Mouse (Mus musculus) retina, postnatal 7 days (tissue): ENCODE results near the gene Plekhg1.

Experiments used
- DNase-seq: peaks from one replicate; pipeline ENCODE4 v3.0.0-alpha.2; 2012; ENCODE audit warnings: low read depth, low spot score

Gene Plekhg1

DNA sequence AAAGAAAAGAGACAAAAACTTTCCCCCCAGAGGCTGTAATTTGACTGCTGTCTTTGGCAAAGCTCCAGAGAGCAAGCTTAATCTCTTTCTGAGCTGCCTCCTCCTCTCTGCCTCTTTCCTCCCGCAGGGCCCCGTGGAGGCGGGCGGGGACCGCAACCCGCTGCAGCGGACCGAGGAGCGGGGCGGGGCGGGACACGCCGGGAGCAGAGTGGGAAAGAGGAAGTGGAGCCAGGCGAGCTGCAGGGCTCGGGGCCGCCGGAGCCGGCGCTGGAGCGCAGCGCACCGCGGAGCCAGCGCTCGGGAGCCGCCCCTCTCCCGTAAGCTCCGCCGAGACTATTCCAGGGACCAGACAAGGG is at the start of gene Plekhg1:
TSS of gene Plekhg1 (plus strand) at position 217 of the 356 bp plus-strand sequence.
- peak; percentile 76 for DNase-seq

DNA sequence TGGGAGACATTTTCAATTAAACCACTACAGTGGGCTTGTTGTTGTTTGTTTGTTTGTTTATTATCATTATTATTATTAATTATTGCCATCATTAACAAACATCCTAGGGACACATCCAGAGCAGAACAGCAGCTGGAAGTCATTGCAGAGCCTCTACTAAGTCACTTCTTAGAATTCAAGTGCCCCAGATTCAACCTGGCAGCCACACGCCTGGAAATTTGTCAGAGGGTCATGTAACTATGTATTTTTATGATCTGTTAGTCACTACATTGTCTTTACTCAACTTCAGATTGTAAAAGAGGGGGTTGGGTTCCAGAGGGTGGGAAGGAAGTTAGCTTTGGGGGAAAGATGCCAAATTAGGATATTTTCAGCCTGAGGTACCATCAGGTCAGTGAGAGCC is 47.4 kb upstream of the Plekhg1 start:
- no peak for DNase-seq

DNA sequence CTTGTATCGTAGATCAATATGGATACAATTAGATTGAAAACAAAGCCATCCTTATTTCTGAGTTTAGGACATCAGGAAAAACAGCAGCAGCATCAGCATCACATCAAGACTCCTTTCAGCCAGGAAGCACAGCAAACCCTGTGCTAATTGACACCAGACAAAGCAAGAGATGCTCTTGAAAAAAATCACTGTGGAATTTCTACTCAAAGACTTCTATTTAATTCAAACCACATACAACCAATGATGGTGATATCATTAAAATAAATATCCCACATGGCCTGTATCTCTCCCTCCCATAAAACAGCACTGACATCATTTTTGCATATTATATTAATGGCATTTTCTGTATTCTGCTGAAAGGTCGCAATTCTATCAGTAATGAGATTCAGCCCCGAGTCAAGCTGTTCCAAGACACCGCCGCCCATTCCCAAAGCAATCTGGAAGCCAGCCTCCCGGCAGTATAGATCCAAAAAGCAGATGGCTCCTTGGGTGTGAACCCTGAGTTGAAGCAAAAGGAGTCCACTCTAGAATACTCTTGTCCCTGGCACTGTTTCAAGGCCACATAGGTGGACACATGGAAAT is 46.4 kb upstream of the Plekhg1 start:
- no peak for DNase-seq

DNA sequence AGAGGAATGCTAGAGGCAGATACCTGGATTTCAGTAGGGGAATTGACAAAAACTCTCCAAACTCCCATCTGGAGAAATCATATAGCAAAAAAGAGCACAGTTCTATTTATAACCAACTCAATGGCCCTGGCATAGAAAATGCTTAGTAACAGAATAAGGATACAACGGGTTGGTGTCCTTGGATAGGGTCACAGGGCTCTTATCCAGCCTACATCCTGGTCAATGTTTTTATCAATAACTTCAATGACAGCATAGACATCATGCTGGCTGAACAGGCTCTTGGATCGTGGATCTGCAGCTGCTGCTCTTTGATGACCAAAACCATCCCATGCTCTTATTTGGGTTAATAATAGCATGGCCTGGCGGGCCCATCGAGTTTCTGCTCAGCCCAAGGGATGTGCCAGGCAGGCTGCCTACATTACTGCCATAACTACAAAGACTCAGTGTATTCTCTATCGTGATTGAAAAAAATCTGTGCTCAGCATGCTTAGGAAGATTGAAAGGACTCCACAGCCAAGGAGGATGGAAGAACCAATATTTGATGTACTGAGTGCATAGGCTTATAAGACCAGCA is 44.7 kb upstream of the Plekhg1 start:
- DNase-seq: no peak

DNA sequence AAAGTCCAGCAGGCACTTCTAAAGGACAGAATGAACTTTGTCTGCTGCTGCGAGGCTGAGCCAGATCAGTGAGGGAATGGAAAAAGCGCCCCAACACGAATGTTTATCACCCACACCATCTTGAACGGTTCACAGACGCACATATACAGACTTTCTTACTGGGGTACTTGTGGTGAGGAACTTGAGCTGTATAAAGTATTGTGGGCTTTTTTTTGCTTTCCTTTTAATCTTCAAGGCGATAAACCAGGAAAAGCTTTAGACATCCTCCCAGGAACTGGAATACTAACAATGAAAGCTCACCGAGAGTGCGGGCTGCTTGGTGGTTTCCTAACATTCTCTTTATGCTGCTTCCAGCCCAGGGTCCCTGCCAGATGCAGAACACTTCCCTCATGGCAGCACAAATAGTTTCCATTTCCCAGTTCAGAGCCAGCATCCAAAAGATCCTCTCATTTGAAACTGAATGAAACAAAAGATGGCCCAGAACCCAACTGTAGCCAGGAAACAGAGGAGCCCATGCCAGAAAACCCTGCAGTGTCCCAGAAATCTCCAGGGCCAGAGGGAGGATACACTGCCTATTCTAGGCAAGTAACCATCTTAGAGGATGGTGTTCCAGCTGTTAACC is 43.3 kb upstream of the Plekhg1 start:
- no peak for DNase-seq

DNA sequence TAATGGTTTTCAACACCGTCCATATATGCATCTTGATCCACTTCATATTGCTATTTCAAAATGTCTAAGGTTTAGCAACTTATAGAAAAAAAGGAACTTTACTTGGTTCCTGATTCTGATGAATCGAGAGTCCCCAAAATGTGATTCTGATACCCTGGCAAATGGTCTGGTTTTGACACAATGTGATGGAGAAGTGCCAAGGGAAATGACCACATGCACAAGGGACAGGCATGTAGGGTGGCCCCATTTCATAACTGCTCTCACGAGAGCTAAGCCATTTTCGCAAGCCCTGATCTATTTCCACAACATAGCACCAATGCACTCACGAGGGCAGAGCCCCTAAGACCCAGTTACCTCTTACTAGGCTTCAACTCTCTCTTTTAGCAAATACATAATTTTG is 42.7 kb upstream of the Plekhg1 start:
- no peak for DNase-seq

DNA sequence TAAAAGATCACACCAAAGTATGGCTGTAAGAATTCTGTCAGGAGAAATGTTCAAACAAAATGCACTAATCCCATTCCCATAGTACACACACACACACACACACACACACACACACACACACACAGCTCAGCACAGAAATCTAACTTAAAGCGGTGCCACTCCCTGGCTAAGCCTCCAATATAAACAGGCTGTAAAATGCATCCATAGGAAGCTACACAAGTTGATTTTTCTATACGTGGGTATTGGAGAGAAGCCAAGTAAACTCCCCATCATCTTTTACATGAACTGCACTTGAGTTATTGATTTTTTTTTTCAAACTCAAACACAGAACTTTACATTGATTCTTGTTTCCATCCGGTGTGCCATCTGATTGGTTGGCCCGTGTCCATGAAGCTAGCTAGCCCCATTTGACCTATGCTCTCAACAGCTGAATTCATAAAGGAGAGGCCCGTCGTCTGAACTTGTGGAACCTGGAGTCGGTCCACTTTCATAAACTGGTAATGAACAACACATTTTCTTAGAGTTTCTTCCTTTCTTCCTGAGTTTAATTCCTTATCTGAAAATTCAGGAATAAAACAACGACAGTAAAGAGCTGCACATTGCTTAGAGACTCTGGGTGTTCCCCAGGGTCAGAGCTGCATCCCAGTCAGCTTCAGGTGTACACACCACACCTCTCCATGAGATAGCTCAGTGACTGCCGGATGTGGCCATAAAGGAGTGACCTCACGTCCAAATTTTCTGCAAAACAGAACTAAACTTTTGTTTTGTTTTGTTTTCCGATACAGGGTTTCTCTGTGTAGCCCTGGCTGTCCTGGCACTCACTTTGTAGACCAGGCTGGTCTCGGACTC is 39.7 kb upstream of the Plekhg1 start:
- no peak for DNase-seq

DNA sequence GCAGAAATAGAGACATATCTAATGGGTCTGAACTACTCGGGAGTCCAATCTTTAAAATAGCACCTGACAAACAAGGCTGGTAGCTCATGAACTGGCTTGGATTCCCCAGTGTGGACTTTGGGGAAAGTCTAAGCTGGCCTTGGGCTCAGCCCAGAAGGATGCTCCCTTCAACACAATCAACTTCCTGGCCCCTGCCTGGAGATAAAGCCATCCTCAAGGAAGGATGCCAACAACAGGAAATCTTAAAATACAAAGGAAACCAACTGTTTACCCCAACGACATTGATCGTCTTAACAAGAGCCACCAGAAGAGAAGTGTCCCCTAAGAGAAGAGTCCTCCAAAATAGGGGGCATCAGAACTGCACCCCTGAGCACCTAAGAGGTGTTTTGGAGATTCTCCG is 38.3 kb upstream of the Plekhg1 start:
- no peak for DNase-seq

DNA sequence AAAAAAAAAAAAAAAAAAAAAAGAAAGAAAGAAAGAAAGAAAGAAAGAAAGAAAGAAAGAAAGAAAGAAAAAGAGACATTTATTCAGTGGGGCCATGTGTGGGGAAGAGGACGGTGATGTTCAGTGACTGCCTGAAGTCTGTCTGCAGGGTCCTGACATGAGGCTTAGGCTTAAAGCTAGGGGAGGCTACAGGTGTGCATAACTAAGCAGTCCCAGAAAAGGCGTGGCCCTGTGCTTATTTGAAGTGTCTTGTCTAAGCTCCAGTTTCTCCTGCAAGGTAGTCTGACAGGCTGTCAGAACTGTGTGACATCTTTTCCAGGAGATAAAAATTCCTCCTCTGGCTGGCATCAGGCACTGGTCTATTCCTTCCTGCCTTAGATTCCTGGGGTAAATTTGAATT is 37.6 kb upstream of the Plekhg1 start:
- DNase-seq: no peak

DNA sequence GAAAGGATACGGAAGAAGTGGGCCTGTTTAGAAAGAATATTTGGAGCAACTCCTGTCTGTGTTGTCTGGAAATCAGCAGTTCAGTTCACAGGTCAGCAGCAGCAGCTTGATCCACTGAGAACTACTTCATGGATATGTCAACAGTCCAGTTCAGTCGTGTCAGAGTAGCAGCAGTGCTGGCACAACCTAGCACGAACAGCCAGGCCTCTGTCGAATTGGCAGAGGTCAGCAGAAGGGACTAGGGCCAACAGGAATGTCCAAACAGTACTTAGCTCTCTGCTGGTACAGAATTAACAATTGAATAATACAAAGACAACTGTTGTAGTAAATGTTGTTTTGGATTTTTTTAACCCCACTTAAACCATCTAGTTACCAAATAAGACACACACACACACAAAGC is 33.9 kb upstream of the Plekhg1 start:
- DNase-seq: no peak

DNA sequence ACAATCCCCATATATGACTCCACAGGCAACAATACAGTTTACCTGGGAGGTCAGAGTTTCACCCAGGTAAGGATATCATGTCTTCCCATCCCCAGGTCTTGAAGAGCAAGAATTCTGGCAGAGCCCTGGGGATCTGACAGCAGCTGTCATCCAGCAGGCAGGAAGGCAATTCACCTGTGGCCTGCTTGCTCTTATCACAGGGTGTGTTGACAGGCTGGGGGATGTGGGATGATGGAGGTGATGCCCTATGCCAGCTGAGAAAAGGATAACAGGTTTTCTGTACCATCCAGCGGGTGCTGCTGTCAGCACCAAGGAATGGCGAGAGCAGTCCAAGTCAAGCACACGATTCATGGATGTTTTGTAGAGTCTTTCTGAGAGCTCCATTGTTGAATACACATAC is 30.1 kb upstream of the Plekhg1 start:
- no peak for DNase-seq

DNA sequence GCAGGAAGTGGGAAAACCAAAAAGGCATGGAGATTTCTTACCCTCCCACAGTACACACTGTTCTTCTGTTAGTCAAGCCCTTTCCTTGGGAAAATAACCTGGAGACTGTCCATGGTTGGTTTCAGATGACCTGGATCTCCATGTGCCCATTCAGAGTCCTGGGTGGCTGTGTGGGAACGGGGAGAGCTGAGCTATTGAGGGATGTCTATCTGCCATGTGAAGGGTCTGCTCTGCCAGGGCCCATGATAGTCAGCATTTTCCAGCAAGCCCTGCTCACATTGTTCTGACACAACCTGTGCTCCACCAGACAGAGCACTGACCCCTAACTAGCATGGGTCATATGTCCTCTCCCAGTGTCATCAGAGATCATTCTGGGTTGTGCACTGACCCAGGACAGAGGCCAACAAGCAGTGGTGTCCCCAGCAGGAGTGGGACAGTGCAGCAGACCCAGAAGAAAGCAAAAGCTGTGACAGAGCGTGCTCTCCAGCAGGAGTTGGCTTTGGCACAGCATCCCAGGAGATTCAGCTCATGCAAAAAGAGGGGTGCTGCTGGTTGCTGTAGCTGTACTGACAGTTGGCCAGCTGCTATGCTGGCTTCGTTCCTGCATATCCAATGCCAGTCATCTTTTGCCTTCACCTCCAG is 24.7 kb upstream of the Plekhg1 start:
- DNase-seq: no peak

DNA sequence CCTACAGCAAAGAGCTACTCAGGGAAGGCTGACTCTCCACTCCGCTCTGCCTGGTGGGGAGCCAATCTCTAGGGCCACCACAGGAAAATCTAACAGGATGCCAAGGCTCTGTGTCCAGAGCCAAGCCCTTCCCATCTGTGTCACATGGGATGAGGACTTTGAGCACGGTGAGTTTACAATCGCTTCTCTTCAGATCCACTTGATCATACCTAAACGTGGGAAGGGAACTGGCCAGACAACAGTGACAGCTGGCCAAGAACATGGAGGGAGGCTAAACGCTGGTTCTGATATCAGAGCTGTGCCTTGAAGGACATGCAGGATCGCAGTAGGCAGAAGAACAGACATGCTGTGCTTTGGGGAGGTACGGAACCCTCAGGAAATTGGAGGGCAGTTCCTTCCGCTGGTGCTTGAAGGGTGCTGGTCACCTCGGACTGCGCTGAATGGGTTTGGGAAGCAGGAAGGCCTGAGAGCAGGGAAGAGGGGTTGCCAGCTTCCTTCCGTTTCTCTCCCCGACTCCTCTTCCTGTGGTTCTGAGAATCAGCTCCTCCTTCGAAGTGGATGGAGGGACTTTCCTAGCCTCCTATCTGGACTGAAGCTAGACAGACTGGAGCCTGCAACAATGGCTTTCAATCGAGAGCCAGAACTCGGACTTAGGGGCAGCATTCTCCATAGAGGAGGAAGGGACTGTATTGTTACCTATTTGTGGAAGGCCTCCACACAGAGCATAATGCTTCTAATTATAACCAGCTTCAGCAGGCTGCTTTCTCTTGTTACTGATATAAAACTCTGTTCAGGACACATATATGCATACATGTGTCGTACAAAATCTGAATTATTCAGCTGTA is 21.9 kb upstream of the Plekhg1 start:
- DNase-seq: no peak

DNA sequence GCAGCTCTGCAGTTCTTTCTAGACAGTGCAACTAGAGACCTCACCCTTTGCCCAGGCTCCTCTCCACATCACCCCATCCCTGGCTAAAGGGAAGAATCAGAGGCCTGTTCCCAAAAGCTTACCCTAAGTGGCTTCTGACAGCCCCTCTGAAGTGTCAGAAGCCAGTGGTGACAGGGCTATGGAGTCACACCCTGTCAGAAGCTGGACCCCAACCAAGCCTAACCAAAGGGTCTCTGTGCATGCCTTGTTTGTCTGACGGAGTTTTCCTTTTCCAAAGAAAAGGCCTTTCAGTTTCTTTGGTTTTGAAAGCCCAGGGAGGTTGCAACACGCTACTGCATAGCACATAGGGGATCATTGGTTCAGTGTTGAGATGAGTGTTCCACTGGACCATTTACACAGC is 19.9 kb upstream of the Plekhg1 start:
- DNase-seq: no peak

DNA sequence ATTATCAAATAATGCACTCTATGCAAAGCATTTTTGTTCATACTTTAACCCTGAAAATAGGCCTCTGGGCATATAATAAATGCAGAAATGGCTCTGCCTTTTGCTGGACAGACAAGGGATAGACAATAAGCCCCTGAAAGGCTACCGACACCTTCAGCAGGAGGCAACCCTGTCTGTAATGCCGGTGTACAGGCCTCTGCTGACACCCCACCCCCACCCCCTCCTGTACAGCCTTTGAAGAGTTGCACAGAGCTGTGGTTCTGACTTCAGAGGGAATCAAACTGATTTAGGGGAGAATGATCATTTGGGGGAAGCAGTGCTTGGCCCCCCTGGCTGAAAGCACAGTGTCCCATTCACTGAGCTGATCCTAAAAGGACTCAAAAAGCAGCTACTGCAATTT is 17.8 kb upstream of the Plekhg1 start:
- no peak for DNase-seq

DNA sequence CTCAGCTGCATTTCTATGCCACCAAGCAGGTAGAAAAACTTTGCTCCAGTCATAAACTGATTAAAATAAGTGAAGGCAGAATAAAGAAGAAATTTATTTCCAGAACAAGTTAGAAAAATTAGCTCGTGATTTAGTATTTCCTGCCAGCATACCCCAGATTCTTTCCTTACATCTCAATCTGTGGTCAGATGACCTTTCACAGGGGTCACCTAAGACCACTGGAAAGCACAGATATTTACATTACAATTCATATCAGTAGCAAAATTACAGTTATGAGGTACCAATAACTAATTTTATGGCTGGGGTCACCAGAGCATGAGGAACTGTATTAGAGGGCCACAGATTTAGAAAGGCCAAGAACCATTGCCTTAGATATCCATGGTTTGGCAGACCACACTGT is 15.5 kb upstream of the Plekhg1 start:
- no peak for DNase-seq

DNA sequence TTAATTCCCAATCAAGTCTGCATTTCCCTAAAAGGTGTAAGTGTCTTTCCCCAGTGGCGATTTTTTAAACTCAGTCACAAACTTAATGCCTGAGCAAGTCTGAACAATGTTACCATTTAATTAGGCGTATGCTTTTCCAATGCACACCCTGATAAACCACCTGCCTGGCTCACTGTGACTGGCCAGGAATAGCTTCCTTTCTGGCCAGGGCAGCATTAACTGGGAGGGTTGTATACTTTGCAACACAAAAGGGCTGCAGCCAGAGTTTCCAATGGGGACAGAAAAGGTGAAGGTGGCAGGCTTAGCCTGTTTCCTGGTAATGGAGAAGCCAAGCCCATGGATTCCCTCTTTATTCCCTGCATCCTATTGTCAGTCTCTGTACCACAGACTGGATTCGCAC is 10.5 kb upstream of the Plekhg1 start:
- DNase-seq: no peak

DNA sequence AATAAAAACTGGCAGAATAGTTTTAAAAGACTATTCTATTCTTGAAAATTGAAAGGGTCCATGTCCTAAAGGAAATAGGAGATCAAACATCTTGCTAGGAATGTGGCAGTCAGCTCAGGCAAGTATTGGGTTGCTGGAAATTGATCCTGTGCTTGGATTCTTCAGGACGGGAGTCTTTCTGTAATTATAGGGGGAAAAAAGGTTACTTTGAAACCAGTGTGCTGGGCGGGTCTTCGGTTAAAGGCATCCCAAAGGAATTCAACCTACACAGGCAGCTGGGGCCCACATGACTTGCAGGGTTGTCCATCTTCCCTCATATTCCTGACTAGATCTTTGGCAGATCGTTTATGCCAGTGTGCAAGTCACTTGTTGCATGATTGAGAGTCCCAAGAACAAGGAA is 9.8 kb upstream of the Plekhg1 start:
- DNase-seq: no peak

DNA sequence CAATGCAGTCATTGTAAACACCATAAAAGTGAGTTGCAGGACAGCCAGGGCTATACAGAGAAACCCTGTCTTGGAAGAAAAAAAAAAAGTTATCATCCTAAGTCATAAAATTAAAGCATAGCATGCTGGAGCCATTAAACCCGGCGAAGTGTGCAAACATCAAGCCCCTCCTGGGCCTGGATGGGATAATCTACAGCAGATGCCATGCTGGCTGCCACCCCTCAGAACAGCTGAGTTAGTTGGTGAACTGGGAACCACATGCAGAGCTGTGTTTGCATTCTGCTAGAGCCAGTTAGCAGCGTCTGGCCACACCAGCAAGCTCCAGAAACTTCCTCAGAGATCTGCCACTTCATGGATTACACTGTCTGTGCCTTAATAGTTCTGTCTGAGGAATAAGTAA is 3.1 kb upstream of the Plekhg1 start:
- no peak for DNase-seq

DNA sequence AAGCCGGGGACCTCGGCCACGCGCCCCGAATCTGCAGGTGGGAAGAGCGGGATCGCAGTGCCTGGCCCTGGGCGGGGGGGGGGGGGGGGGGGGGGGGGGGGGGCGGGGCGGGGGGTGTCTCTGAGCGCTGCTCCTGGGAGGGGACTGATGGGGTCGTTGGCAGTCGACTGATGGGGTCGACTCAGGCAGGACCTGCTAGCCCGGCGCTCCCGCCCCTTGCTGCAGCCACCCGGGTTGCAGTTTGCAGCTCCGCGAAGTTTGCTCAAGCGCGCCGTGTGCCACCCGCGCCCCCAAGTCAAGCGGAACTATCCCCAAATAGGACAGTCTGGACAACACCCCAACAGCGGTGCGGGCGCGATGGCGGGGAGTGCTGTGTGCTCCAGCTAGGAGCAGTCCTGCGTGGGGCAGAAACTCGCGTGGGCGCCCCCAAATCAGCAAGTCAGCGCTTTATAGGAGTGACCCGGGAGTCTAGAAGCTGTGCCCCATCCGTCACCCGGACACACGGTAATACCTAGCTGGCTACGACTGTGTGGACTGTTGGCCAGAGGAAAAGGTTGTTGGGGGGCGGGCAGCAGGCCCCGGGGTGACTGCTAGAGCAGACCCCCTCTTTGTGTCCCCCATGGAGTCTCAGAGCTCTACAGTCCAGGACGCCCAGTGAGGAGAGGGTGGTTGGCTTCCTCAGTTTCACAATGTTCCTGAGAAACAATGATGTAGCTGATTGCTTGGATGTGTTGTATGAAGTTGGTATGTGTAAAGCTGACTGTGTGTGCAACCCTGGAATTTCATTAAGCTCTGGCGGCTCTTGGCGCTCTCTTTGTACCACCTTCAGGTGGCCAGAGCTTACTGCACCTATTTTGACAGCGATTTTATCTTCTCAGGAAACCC is 582 bp downstream of the Plekhg1 start:
- peak; percentile 34 for DNase-seq
